Mouse (Mus musculus) common myeloid progenitor, adult 5-6 weeks (primary cell): ENCODE data around the gene Sds. TPM values are rescaled to one million over a fixed set of nuclear protein-coding genes. Genes with fewer than 3 reads are reported as not detected.

Experiments used
- ATAC-seq: replicated peaks from 2 replicates; pipeline ENCODE4 v1.8.0; 2016; ENCODE audit warnings: low read depth, mild to moderate bottlenecking, moderate TSS enrichment, inconsistent platforms; ENCODE audit not compliant: poor library complexity, severe bottlenecking
- total RNA-seq: library from RNA; stranded (forward); fragments of 200-1000, 187-1606 nt; gene quantifications from 2 replicates; pipeline ENCODE4 v1.2.3, GENCODE M21; 2017

Gene Sds
- total RNA-seq, 1 experiment from 2014 or later, result not detected

GRCm38 (mm10) chr5:120510982-120511642 lies 34.8 kb downstream of the Sds start, which contains the start of gene Slc8b1:
Gene Slc8b1, plus strand, starts transcription at chr5:120511168.
- peak; percentile 98 for ATAC-seq

GRCm38 (mm10) chr5:120511643-120512220 lies 35.4 kb downstream of the Sds start:
- no peak; the same call in 1 of the 2 replicates for ATAC-seq

GRCm38 (mm10) chr5:120512911-120513555 lies 36.7 kb downstream of the Sds start:
- no peak for ATAC-seq

- ATAC-seq, result no peak
Observed at GRCm38 (mm10) chr5:120514031-120514677, 37.8 kb downstream of the Sds start.

GRCm38 (mm10) chr5:120514754-120515153 lies 38.4 kb downstream of the Sds start:
- ATAC-seq, result no peak

GRCm38 (mm10) chr5:120515451-120515850 lies 39.1 kb downstream of the Sds start:
- no peak for ATAC-seq

GRCm38 (mm10) chr5:120516221-120516984 lies 40.1 kb downstream of the Sds start:
- no peak for ATAC-seq

- no peak for ATAC-seq
Observed at GRCm38 (mm10) chr5:120517552-120517951, 41.2 kb downstream of the Sds start.

- no peak for ATAC-seq
Observed at GRCm38 (mm10) chr5:120522649-120523048, 46.3 kb downstream of the Sds start.

GRCm38 (mm10) chr5:120524736-120525135 lies 48.4 kb downstream of the Sds start:
- no peak for ATAC-seq

- ATAC-seq, result no peak
Observed at GRCm38 (mm10) chr5:120525737-120526136, 49.4 kb downstream of the Sds start.

GRCm38 (mm10) chr5:120526311-120526710 lies 50.0 kb downstream of the Sds start:
- no peak for ATAC-seq

GRCm38 (mm10) chr5:120527296-120527964 lies 51.1 kb downstream of the Sds start:
- ATAC-seq, result peak; percentile 85

GRCm38 (mm10) chr5:120531631-120532030 lies 55.3 kb downstream of the Sds start:
- ATAC-seq, result no peak

Other genes with a start within 250 kb of the Sds start
- not detected in 2 replicates for gene Lhx5, start 44.8 kb upstream of the Sds start, total RNA-seq
- gene Sdsl, start 3.7 kb upstream of the Sds start, total RNA-seq, result 27.1 and 34.4 TPM in 2 replicates
- gene Plbd2, start 27.1 kb downstream of the Sds start, total RNA-seq, result 5.0 and 7.7 TPM in 2 replicates
- 4.5 and 4.9 TPM in 2 replicates for gene Slc8b1, start 34.6 kb downstream of the Sds start, total RNA-seq
- gene Tpcn1, start 112.1 kb downstream of the Sds start, total RNA-seq, result 15.2 and 18.1 TPM in 2 replicates
- 0.96 and 0.97 TPM in 2 replicates for gene Iqcd, start 112.5 kb downstream of the Sds start, total RNA-seq
- gene Rita1, start 136.1 kb downstream of the Sds start, total RNA-seq, result 3.8 and 13.1 TPM in 2 replicates
- 36.0 and 41.7 TPM in 2 replicates for gene Ddx54, start 136.2 kb downstream of the Sds start, total RNA-seq
- gene Cfap73, start 157.7 kb downstream of the Sds start, total RNA-seq, result not detected in 2 replicates
- 1.0 and 1.1 TPM in 2 replicates for gene Rasal1, start 172.3 kb downstream of the Sds start, total RNA-seq
- gene Dtx1, start 235.4 kb downstream of the Sds start, total RNA-seq, result not detected in 2 replicates